Mouse (Mus musculus) ES-E14 (cell line): ENCODE data around the gene Plac1.

Experiments used
- HCFC1 ChIP-seq: IDR thresholded peaks from 2 replicates; pipeline ENCODE4 v1.6.1; 2012; ENCODE audit warnings: low read length, inconsistent platforms, borderline replicate concordance; ENCODE audit not compliant: insufficient read depth
- MAFK ChIP-seq: IDR thresholded peaks from 2 replicates; pipeline ENCODE4 v1.6.1; 2014; ENCODE audit warnings: mild to moderate bottlenecking, low read depth, low read length, inconsistent platforms; ENCODE audit not compliant: insufficient read depth

DNA sequence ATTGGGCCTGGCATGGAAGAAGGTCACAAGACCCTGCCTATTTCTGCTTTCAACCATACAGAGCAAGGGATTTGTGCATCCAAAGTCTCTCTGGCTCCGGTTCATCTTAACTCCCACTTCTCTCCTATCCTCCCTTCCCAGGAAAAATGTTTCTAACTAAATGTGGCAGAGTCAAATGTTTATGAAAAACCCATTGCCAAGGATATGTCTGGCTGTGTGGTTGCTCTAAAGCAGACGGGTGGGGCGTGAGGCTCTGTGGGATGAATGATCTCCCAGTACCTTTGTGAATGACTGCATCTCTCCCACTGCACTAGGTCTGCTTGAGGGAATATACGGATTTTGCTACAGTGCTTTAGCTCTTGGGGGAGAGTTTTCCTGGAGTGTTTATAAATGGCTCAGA, 193.9 kb downstream of the Plac1 start:
- TF ChIP-seq MAFK (no peak), HCFC1 (no peak)
